Mouse (Mus musculus) C2C12 (cell line): ENCODE measurements around the gene Tm4sf4. TPM values are rescaled to one million over a fixed set of nuclear protein-coding genes. Genes with fewer than 3 reads are reported as not detected.
A peak's percentile ranks its signal among the peaks of the same experiment; 100 is the strongest.

ENCODE experiments used
- H3K27me3 ChIP-seq: one replicate; pipeline ENCODE4 v1.6.1; 2011; ENCODE audit not compliant: control insufficient read depth, insufficient read depth, insufficient read length
- H3K36me3 ChIP-seq: one replicate; pipeline ENCODE4 v1.6.1; 2011; ENCODE audit not compliant: control insufficient read depth, insufficient read depth
- H3K4me3 ChIP-seq: one replicate; pipeline ENCODE4 v1.5.1; 2011; ENCODE audit warnings: mild to moderate bottlenecking, control low read depth; ENCODE audit not compliant: poor library complexity, insufficient read depth, severe bottlenecking
- H3K79me2 ChIP-seq: one replicate; pipeline ENCODE4 v1.6.1; 2011; ENCODE audit not compliant: control insufficient read depth, insufficient read depth
- H3K79me3 ChIP-seq: one replicate; pipeline ENCODE4 v1.6.1; 2011; ENCODE audit warnings: low read depth, control low read depth
- H3ac ChIP-seq: one replicate; pipeline ENCODE3; 2011; ENCODE audit warnings: low read depth; ENCODE audit not compliant: control insufficient read depth, insufficient read length
- CEBPB ChIP-seq: IDR thresholded peaks from one replicate; pipeline ENCODE4 v1.6.1; 2011; ENCODE audit warnings: low read depth, mild to moderate bottlenecking, control low read depth, moderate library complexity
- CTCF ChIP-seq: IDR thresholded peaks from one replicate; pipeline ENCODE4 v1.5.1; 2011; ENCODE audit not compliant: control insufficient read depth, insufficient read depth, insufficient read length
- FOSL1 ChIP-seq: IDR thresholded peaks from one replicate; pipeline ENCODE4 v1.8.0; 2011; ENCODE audit warnings: mild to moderate bottlenecking, low read length; ENCODE audit not compliant: poor library complexity, insufficient read depth, severe bottlenecking
- MAX ChIP-seq: IDR thresholded peaks from one replicate; pipeline ENCODE4 v1.6.1; 2011; ENCODE audit warnings: mild to moderate bottlenecking, control low read depth
- MYOD1 ChIP-seq: IDR thresholded peaks from one replicate; pipeline ENCODE4 v1.6.1; 2011; ENCODE audit warnings: low read depth; ENCODE audit not compliant: control insufficient read depth, insufficient read length
- MYOG ChIP-seq: IDR thresholded peaks from one replicate; pipeline ENCODE4 v1.6.1; 2011; ENCODE audit not compliant: control insufficient read depth, insufficient read length; ENCODE audit errors: extremely low read depth
- USF1 ChIP-seq: IDR thresholded peaks from one replicate; pipeline ENCODE4 v1.6.1; 2011; ENCODE audit warnings: low read depth, mild to moderate bottlenecking, control low read depth, moderate library complexity
- long read RNA-seq, 2 experiments: library from polyadenylated mRNA; unstranded; transcript quantifications; one replicate each; pipeline ENCODE4 v2.0.0; 2019 to 2020
- polyA plus RNA-seq: library from polyadenylated mRNA; unstranded; fragments of >200 nt; fragmentation: generic; extraction: Trizol; gene quantifications from one replicate; pipeline ENCODE4 v1.2.1, GENCODE M21; 2012; ENCODE audit warnings: missing spikeins

The Tm4sf4 gene
- polyA plus RNA-seq = 0.33 TPM
- long read RNA-seq, experiment 1, partial matches to known transcripts = 0 of 1 reads
- long read RNA-seq, experiment 1, other reads (novel, unspliced or antisense) = 1 of 1 reads
- long read RNA-seq, experiment 2 = 0 reads

GRCm38 (mm10) chr3:57425089-57425730 is at the start of gene Tm4sf4:
TSS of gene Tm4sf4 (plus strand) at chr3:57425314.
- H3K79me2 ChIP-seq = no peaks in the 10 kb centered on the region
- H3ac ChIP-seq = no peak within 1 kb of the TSS
- TF ChIP-seq USF1 (no peak), FOSL1 (no peak), MYOG (no peak), CEBPB (no peak), MAX (no peak), MYOD1 (no peak), CTCF (no peak)

GRCm38 (mm10) chr3:57386423-57386822 is 38.7 kb upstream of the Tm4sf4 start:
- Histone ChIP-seq H3K36me3 (no peaks in the 10 kb centered on the region), H3K79me3 (no peaks in the 10 kb centered on the region), H3K79me2 (no peaks in the 10 kb centered on the region), H3K4me3 (no peak overlapping the region), H3ac (no peak overlapping the region), H3K27me3 (no peaks in the 10 kb centered on the region)
- TF ChIP-seq FOSL1 = no peak
- no peak for TF ChIP-seq MYOG
- TF ChIP-seq MAX = no peak
- no peak for TF ChIP-seq USF1
- no peak for TF ChIP-seq CEBPB
- no peak for TF ChIP-seq MYOD1
- no peak for TF ChIP-seq CTCF

More at GRCm38 (mm10) chr3:57425089-57425730, at the start of gene Tm4sf4:
- Histone ChIP-seq H3K79me3 (no peaks in the 10 kb centered on the region), H3K27me3 (no peaks in the 10 kb centered on the region), H3K36me3 (no peaks in the 10 kb centered on the region), H3K4me3 (no peak within 1 kb of the TSS)

- H3K36me3 ChIP-seq = no peaks in the 10 kb centered on the region
- H3K79me3 ChIP-seq = no peaks in the 10 kb centered on the region
- no peaks in the 10 kb centered on the region for H3K79me2 ChIP-seq
- no peak for TF ChIP-seq MYOG
- TF ChIP-seq CEBPB = no peak
- TF ChIP-seq MAX = no peak
- no peak for TF ChIP-seq CTCF
- no peak for TF ChIP-seq MYOD1
- TF ChIP-seq USF1 = no peak
- no peak for TF ChIP-seq FOSL1
- no peaks in the 10 kb centered on the region for H3K27me3 ChIP-seq
- H3ac ChIP-seq = no peak overlapping the region
- no peak overlapping the region for H3K4me3 ChIP-seq
Observed at GRCm38 (mm10) chr3:57386895-57387294, 38.2 kb upstream of the Tm4sf4 start.

GRCm38 (mm10) chr3:57387593-57387992 is 37.5 kb upstream of the Tm4sf4 start:
- no peak overlapping the region for H3ac ChIP-seq
- TF ChIP-seq FOSL1 (no peak), MAX (no peak), MYOG (no peak), USF1 (no peak), MYOD1 (no peak), CTCF (no peak), CEBPB (no peak)
- no peak overlapping the region for H3K4me3 ChIP-seq
- no peaks in the 10 kb centered on the region for H3K79me3 ChIP-seq
- no peaks in the 10 kb centered on the region for H3K36me3 ChIP-seq
- H3K27me3 ChIP-seq = no peaks in the 10 kb centered on the region
- no peaks in the 10 kb centered on the region for H3K79me2 ChIP-seq

- Histone ChIP-seq H3ac (no peak overlapping the region), H3K79me2 (no peaks in the 10 kb centered on the region), H3K4me3 (no peak overlapping the region), H3K79me3 (no peaks in the 10 kb centered on the region), H3K36me3 (no peaks in the 10 kb centered on the region), H3K27me3 (no peaks in the 10 kb centered on the region)
- no peak for TF ChIP-seq MYOD1
- TF ChIP-seq CEBPB = no peak
- TF ChIP-seq MAX = peak; percentile 80
- TF ChIP-seq MYOG = no peak
- TF ChIP-seq FOSL1 = peak; percentile 98
- no peak for TF ChIP-seq USF1
Observed at GRCm38 (mm10) chr3:57411535-57411934, 13.6 kb upstream of the Tm4sf4 start.

GRCm38 (mm10) chr3:57420233-57420632 is 4.9 kb upstream of the Tm4sf4 start:
- no peaks in the 10 kb centered on the region for H3K79me2 ChIP-seq
- TF ChIP-seq MAX (no peak), USF1 (no peak), MYOG (no peak), FOSL1 (no peak), CEBPB (no peak), CTCF (no peak), MYOD1 (no peak)

More at GRCm38 (mm10) chr3:57420233-57420632, 4.9 kb upstream of the Tm4sf4 start:
- no peaks in the 10 kb centered on the region for H3K27me3 ChIP-seq
- no peak overlapping the region for H3ac ChIP-seq
- no peak overlapping the region for H3K4me3 ChIP-seq
- H3K79me3 ChIP-seq = no peaks in the 10 kb centered on the region
- H3K36me3 ChIP-seq = no peaks in the 10 kb centered on the region
